Mouse (Mus musculus) E14TG2a.4 (cell line): ENCODE measurements at regions not wholly inside any gene's neighbourhood (a gene's known extent, or its start where the extent isn't known, plus 50 kb on each side); places are given as distances from the start of the nearest gene placed in this dataset.
A peak's percentile ranks its signal among the peaks of the same experiment; 100 is the strongest.

Source experiments
- H3K27me3 ChIP-seq: 2 replicates; pipeline ENCODE4 v1.6.1; 2014; ENCODE audit warnings: low read length, control low read depth; ENCODE audit not compliant: insufficient read depth
- H3K36me3 ChIP-seq: 2 replicates; pipeline ENCODE4 v1.6.1; 2014; ENCODE audit warnings: low read length, control low read depth; ENCODE audit not compliant: insufficient read depth
- H3K4me1 ChIP-seq: replicated peaks from 2 replicates; pipeline ENCODE4 v1.6.1; 2014; ENCODE audit warnings: low read depth, low read length, control low read depth
- H3K4me3 ChIP-seq: replicated peaks from 2 replicates; pipeline ENCODE4 v1.5.1; 2014; ENCODE audit warnings: mild to moderate bottlenecking, low read length
- H3K9me3 ChIP-seq: 2 replicates; pipeline ENCODE4 v1.6.1; 2014; ENCODE audit warnings: low read length, control low read depth
- CTCF ChIP-seq: conservative IDR thresholded peaks from 2 replicates; pipeline ENCODE4 v1.5.1; 2014; ENCODE audit warnings: low read length
- NANOG ChIP-seq: IDR thresholded peaks from 2 replicates; pipeline ENCODE4 v1.6.1; 2014; ENCODE audit warnings: borderline replicate concordance, low read length, mixed read lengths
- POU5F1 ChIP-seq: IDR thresholded peaks from 2 replicates; pipeline ENCODE4 v1.6.1; 2014; ENCODE audit warnings: low read length, borderline replicate concordance

- H3K4me1 ChIP-seq, result no peaks in the 10 kb centered on the region
- no peaks in the 10 kb centered on the region for H3K27me3 ChIP-seq
- TF ChIP-seq CTCF, result no peak
- no peak for TF ChIP-seq NANOG
- TF ChIP-seq POU5F1, result no peak
- no peak overlapping the region for H3K4me3 ChIP-seq
- H3K9me3 ChIP-seq, result no peaks in the 10 kb centered on the region
- H3K36me3 ChIP-seq, result no peaks in the 10 kb centered on the region
Measured at GRCm38 (mm10) chr12:51195136-51195535, 152.7 kb upstream of the G2e3 start.

GRCm38 (mm10) chr12:51190754-51191153 is 157.1 kb upstream of the G2e3 start:
- no peaks in the 10 kb centered on the region for H3K4me1 ChIP-seq
- H3K36me3 ChIP-seq, result no peaks in the 10 kb centered on the region
- H3K27me3 ChIP-seq, result no peaks in the 10 kb centered on the region
- no peaks in the 10 kb centered on the region for H3K9me3 ChIP-seq
- H3K4me3 ChIP-seq, result no peak overlapping the region
- TF ChIP-seq NANOG (no peak), POU5F1 (no peak), CTCF (no peak)

- H3K36me3 ChIP-seq, result no peaks in the 10 kb centered on the region
- 0 out of 2 replicates have a peak, but pooled peaks cover 1% of the 10 kb centered on the region for H3K9me3 ChIP-seq
- H3K4me3 ChIP-seq, result no peak overlapping the region
- H3K4me1 ChIP-seq, result no peaks in the 10 kb centered on the region
- TF ChIP-seq NANOG, result no peak
- TF ChIP-seq CTCF, result no peak
- no peaks in the 10 kb centered on the region for H3K27me3 ChIP-seq
Measured at GRCm38 (mm10) chr12:51190186-51190585, 157.7 kb upstream of the G2e3 start.

GRCm38 (mm10) chr12:51188229-51188628 is 159.6 kb upstream of the G2e3 start:
- TF ChIP-seq POU5F1 (no peak), CTCF (peak; percentile 38; the same call in 1 of the 2 replicates), NANOG (no peak)
- Histone ChIP-seq H3K27me3 (no peaks in the 10 kb centered on the region), H3K4me3 (no peak overlapping the region), H3K36me3 (no peaks in the 10 kb centered on the region), H3K9me3 (0 out of 2 replicates have a peak, but pooled peaks cover 5% of the 10 kb centered on the region), H3K4me1 (no peaks in the 10 kb centered on the region)

GRCm38 (mm10) chr12:51187726-51188125 is 160.1 kb upstream of the G2e3 start:
- Histone ChIP-seq H3K4me1 (no peaks in the 10 kb centered on the region), H3K27me3 (no peaks in the 10 kb centered on the region), H3K36me3 (no peaks in the 10 kb centered on the region), H3K4me3 (no peak overlapping the region), H3K9me3 (0 out of 2 replicates have a peak, but pooled peaks cover 5% of the 10 kb centered on the region)
- TF ChIP-seq NANOG (no peak), POU5F1 (no peak), CTCF (no peak)

- Histone ChIP-seq H3K36me3 (no peaks in the 10 kb centered on the region), H3K4me3 (no peak overlapping the region), H3K27me3 (no peaks in the 10 kb centered on the region), H3K4me1 (no peaks in the 10 kb centered on the region), H3K9me3 (0 out of 2 replicates have a peak, but pooled peaks cover 5% of the 10 kb centered on the region)
- TF ChIP-seq NANOG (no peak), POU5F1 (no peak), CTCF (no peak)
Measured at GRCm38 (mm10) chr12:51185751-51186150, 162.1 kb upstream of the G2e3 start.

- H3K27me3 ChIP-seq, result no peaks in the 10 kb centered on the region
- no peaks in the 10 kb centered on the region for H3K36me3 ChIP-seq
- H3K9me3 ChIP-seq, result peaks cover 14% of the 10 kb centered on the region
- TF ChIP-seq CTCF, result no peak
- no peak for TF ChIP-seq POU5F1
- no peak for TF ChIP-seq NANOG
- H3K4me1 ChIP-seq, result no peaks in the 10 kb centered on the region
- no peak overlapping the region for H3K4me3 ChIP-seq
Measured at GRCm38 (mm10) chr12:51174906-51175756, 172.7 kb upstream of the G2e3 start.

GRCm38 (mm10) chr12:51165186-51165585 is 182.7 kb upstream of the G2e3 start:
- no peaks in the 10 kb centered on the region for H3K36me3 ChIP-seq
- TF ChIP-seq POU5F1, result no peak
- no peak for TF ChIP-seq NANOG
- TF ChIP-seq CTCF, result no peak
- H3K9me3 ChIP-seq, result no peaks in the 10 kb centered on the region
- H3K4me1 ChIP-seq, result no peaks in the 10 kb centered on the region
- no peaks in the 10 kb centered on the region for H3K27me3 ChIP-seq
- H3K4me3 ChIP-seq, result no peak overlapping the region

- Histone ChIP-seq H3K4me3 (no peak overlapping the region), H3K27me3 (no peaks in the 10 kb centered on the region), H3K36me3 (no peaks in the 10 kb centered on the region), H3K9me3 (no peaks in the 10 kb centered on the region), H3K4me1 (no peaks in the 10 kb centered on the region)
- TF ChIP-seq NANOG, result no peak
- no peak for TF ChIP-seq CTCF
- TF ChIP-seq POU5F1, result no peak
Measured at GRCm38 (mm10) chr12:51160995-51161394, 186.9 kb upstream of the G2e3 start.
